In the genomic region with DNA sequence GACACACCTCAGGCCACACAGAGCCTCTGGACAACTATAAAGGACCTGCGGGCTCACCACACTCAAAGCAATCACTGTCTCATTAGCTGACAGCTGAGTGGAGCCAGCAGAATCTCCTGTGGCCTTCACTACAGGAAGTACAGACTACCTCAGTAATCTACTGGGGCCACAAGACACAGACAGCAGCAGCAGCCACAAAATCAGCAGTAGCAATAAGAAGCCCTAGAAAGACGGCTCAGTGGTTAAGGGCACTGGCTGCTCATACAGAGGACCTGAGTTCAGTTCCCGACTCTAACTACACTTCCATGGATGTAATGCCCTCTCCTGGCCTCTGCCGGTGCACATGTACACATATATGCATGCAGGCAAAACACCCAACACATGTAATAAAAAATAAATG, we compare ENCODE assay signal across 28 mouse cellular contexts. TPM values are rescaled to one million over a fixed set of nuclear protein-coding genes. Genes with fewer than 3 reads are reported as not detected.
DNase-seq lines count a peak whose midpoint lies in the region; ATAC-seq lines count a peak whose summit lies in the region.
"Had no signal": no experiment of that assay in that cellular context is flagged by ENCODE, and none has a peak within 500 bp of the region (broad histone marks: within the 10 kb centered on the region; RNA-seq: fewer than 3 reads in every experiment).

No protein-coding gene starts in this region.

- no peak for ATAC-seq in megakaryocyte-erythroid progenitor cell, adult 5-6 weeks (replicated peaks; ENCODE audit: low FRiP score, low TSS enrichment, poor library complexity, severe bottlenecking)
- ATAC-seq: activated CD4-positive, CD25-positive, alpha-beta regulatory T cell, adult 4 months; CD4-positive, CD25-positive, alpha-beta regulatory T cell, adult 4 months; forebrain, embryonic 14.5 days; forebrain, embryonic 16.5 days; Patski had no signal

- no peak overlapping the region for H3K4me3 ChIP-seq in heart, embryonic 10.5 days
- no peak overlapping the region for H3K4me3 ChIP-seq in brown adipose tissue, adult 24 weeks (ENCODE audit: insufficient read depth, low read depth, low read length)
- H3K4me3 ChIP-seq: embryonic facial prominence, embryonic 13.5 days; embryonic facial prominence, embryonic 15.5 days; erythroblast, embryonic 14.5 days; forebrain, embryonic 10.5 days; forebrain, embryonic 12.5 days had no signal

- DNase-seq in cerebellum, adult 9-11 months, result peak; percentile 30
- DNase-seq in cerebellum, adult 8-10 months, result no peak
- peak; percentile 90 for DNase-seq in heart, adult 11 months
- DNase-seq in heart, adult 8-10 months (ENCODE audit: low spot score), result no peak
- DNase-seq in heart, embryonic 10.5 days (ENCODE audit: low spot score), result no peak
- no peak for DNase-seq in heart, adult 9 months (ENCODE audit: low spot score in 2 of 2)
- DNase-seq: adrenal gland, adult 8-10 months; adrenal gland, postnatal 36 days; B cell, adult 2 months; cerebellum, adult 11 months; cerebellum, adult 18-20 months; cerebellum, postnatal 14 days; cerebellum, postnatal 36 days; embryo, embryonic 11 days had no signal

- H3K9me3 ChIP-seq in heart, embryonic 10.5 days, result no peaks in the 10 kb centered on the region
- H3K9me3 ChIP-seq: embryonic facial prominence, embryonic 13.5 days; embryonic facial prominence, embryonic 15.5 days; forebrain, embryonic 10.5 days; forebrain, embryonic 12.5 days; G1E had no signal

- no peaks in the 10 kb centered on the region for H3K36me3 ChIP-seq in heart, embryonic 10.5 days
- H3K36me3 ChIP-seq: embryonic facial prominence, embryonic 13.5 days; embryonic facial prominence, embryonic 15.5 days; forebrain, embryonic 10.5 days; forebrain, embryonic 12.5 days; G1E had no signal

- no peaks in the 10 kb centered on the region for H3K27me3 ChIP-seq in heart, embryonic 10.5 days (ENCODE audit: insufficient read depth, poor library complexity, severe bottlenecking)
- H3K27me3 ChIP-seq: embryonic facial prominence, embryonic 13.5 days; embryonic facial prominence, embryonic 15.5 days had no signal

- 0 out of 2 replicates have a peak overlapping the region, but pooled peaks have one; percentile 16 for H3K27ac ChIP-seq in heart, embryonic 10.5 days
- H3K27ac ChIP-seq in brown adipose tissue, adult 24 weeks (replicated peaks; ENCODE audit: low read depth, low read length), result peak overlapping the region; percentile 81
- H3K27ac ChIP-seq: embryonic facial prominence, embryonic 13.5 days; embryonic facial prominence, embryonic 15.5 days; forebrain, embryonic 10.5 days; forebrain, embryonic 12.5 days had no signal

- WGBS in heart, embryonic 10.5 days, result 69% methylated on average over 4 of the region's 4 CpGs

- peaks cover 31% of the 10 kb centered on the region for H3K4me1 ChIP-seq in heart, embryonic 10.5 days
- H3K4me1 ChIP-seq in brown adipose tissue, adult 24 weeks (ENCODE audit: control insufficient read depth, insufficient read depth, insufficient read length, low read length), result peaks cover 37% of the 10 kb centered on the region

RNA-seq across cellular contexts. Expression of a gene that starts 23.4 kb away (rescaled TPM):
- total RNA-seq in heart, adult 8-10 months (2022), result 10 to 100 TPM; 15.6 to 18.2 (median 16.7) TPM
- 12.9 and 16.2 TPM in 2 replicates for polyA plus RNA-seq in heart, embryonic 10.5 days (2016; fragmentation: Nextera tagmentation; extraction: Ambion mirVana)
- 4.0 and 6.3 TPM in 2 replicates for polyA plus RNA-seq in brown adipose tissue, adult 24 weeks (2012; ENCODE audit: insufficient read depth, insufficient read length, missing spikeins)
- 2.2 and 2.6 TPM in 2 replicates for total RNA-seq in megakaryocyte-erythroid progenitor cell, adult 5-6 weeks (2014; fragmentation: Nextera tagmentation)
- 3.8 and 4.3 TPM in 2 replicates for total RNA-seq in megakaryocyte-erythroid progenitor cell, adult 5-6 weeks (2017)
- total RNA-seq: CH12.LX had no signal
- polyA plus RNA-seq: activated CD4-positive, CD25-positive, alpha-beta regulatory T cell, adult 4 months; CD4-positive, CD25-positive, alpha-beta regulatory T cell, adult 4 months; G1E had no signal

Comparison
In these comparisons a context has a peak if more than half of its experiments do, and no peak if none do; other contexts are left out.
1. DNase-seq: peak in cerebellum, adult 9-11 months (single experiment) and heart, adult 11 months (single experiment); none in cerebellum, adult 8-10 months (single experiment), heart, adult 8-10 months (single experiment), heart, embryonic 10.5 days (single experiment) and heart, adult 9 months (0 of 2).